Mouse (Mus musculus) ZHBTc4 (cell line): ENCODE measurements at regions not wholly inside any gene's neighbourhood (a gene's known extent, or its start where the extent isn't known, plus 50 kb on each side); places are given as distances from the start of the nearest gene placed in this dataset.
A peak's percentile ranks its signal among the peaks of the same experiment; 100 is the strongest.

ENCODE experiments used
- DNase-seq: peaks from one replicate; pipeline ENCODE4 v3.0.0-alpha.2; 2011; ENCODE audit warnings: low read depth, low spot score

GRCm38 (mm10) chrX:78797642-78798041 lies 60.1 kb downstream of the Fam47c start:
- DNase-seq: peak; percentile 6
